Mouse (Mus musculus) liver, embryonic 14.5 days (tissue): ENCODE results near the gene Hemk1.
A peak's percentile ranks its signal among the peaks of the same experiment; 100 is the strongest.

Experiments used
- CTCF ChIP-seq: IDR thresholded peaks from 2 replicates; pipeline ENCODE4 v1.5.1; 2016; ENCODE audit warnings: antibody characterized with exemption, low read depth, control low read depth
- EP300 ChIP-seq: IDR thresholded peaks from 2 replicates; pipeline ENCODE4 v1.6.1; 2016; ENCODE audit warnings: antibody characterized with exemption, low read depth

DNA sequence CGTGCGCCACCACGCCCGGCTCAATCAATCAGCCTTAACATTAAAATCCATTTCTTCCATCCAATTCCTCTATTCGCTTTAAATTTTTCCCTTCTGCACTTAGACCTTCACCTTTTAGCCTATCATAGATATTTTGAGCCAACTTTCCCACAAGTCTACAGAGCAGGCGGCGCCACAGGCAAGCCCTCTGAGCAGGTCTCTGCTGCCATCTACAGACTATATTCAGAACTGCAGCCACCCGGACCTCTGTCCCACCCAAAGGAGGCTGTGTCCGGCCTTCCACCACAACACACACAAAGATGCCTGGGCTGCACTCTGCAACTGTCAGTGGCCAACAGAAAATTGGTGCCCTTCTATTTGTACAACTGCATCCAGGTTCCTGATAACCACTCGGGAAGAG lies 47.3 kb downstream of the Hemk1 start:
- TF ChIP-seq EP300 (no peak), CTCF (peak; percentile 98)
